Mouse (Mus musculus) B cell, adult 2 months (primary cell): ENCODE measurements around the gene Taar7f.
A peak's percentile ranks its signal among the peaks of the same experiment; 100 is the strongest.
"Not testable (repeated sequence)": the region's sequence is repeated elsewhere in the genome, so short reads cannot be mapped to it uniquely, and the experiment has no call there.

Experiments used
- DNase-seq, 2 experiments: peaks; one replicate each; pipeline ENCODE4 v3.0.0; 2022

Gene Taar7f

GRCm38 (mm10) chr10:24049210-24049609, at the start of gene Taar7f:
TSS of gene Taar7f (plus strand) at chr10:24049510.
- DNase-seq, result no peak

GRCm38 (mm10) chr10:23999639-24000038, 49.7 kb upstream of the Taar7f start, which contains the start of gene Taar7b:
TSS of gene Taar7b (plus strand) at chr10:23999939.
- no peak for DNase-seq

GRCm38 (mm10) chr10:24006442-24006841, 42.9 kb upstream of the Taar7f start:
- no peak for DNase-seq

GRCm38 (mm10) chr10:24007034-24007433, 42.3 kb upstream of the Taar7f start:
- DNase-seq, result no peak

- no peak for DNase-seq
Measured at GRCm38 (mm10) chr10:24008143-24008542, 41.2 kb upstream of the Taar7f start.

GRCm38 (mm10) chr10:24026922-24027321, 22.4 kb upstream of the Taar7f start, which contains the start of gene Taar7d:
TSS of gene Taar7d (plus strand) at chr10:24027222.
- DNase-seq, result no peak

- no peak for DNase-seq
Measured at GRCm38 (mm10) chr10:24031347-24031746, 18.0 kb upstream of the Taar7f start.

- no peak for DNase-seq
Measured at GRCm38 (mm10) chr10:24037314-24037713, 12.0 kb upstream of the Taar7f start, which contains the start of gene Taar7e. TSS of gene Taar7e (plus strand) at chr10:24037614.

- DNase-seq, result no peak
Measured at GRCm38 (mm10) chr10:24040120-24040869, 9.0 kb upstream of the Taar7f start.

GRCm38 (mm10) chr10:24052039-24052438, 2.7 kb downstream of the Taar7f start:
- no peak for DNase-seq

- no peak for DNase-seq
Measured at GRCm38 (mm10) chr10:24058986-24059385, 9.7 kb downstream of the Taar7f start.

- not testable (repeated sequence) for DNase-seq
Measured at GRCm38 (mm10) chr10:24074751-24075150, 25.4 kb downstream of the Taar7f start.

- DNase-seq, result not testable (repeated sequence)
Measured at GRCm38 (mm10) chr10:24076200-24076599, 26.9 kb downstream of the Taar7f start, which contains the start of gene Taar8a. TSS of gene Taar8a (plus strand) at chr10:24076500.

- peak; percentile 7 to 20 for DNase-seq
Measured at GRCm38 (mm10) chr10:24080166-24080565, 30.9 kb downstream of the Taar7f start.

- DNase-seq, result no peak
Measured at GRCm38 (mm10) chr10:24085936-24086335, 36.6 kb downstream of the Taar7f start.

GRCm38 (mm10) chr10:24086555-24086954, 37.2 kb downstream of the Taar7f start:
- DNase-seq, result no peak

GRCm38 (mm10) chr10:24087168-24087567, 37.9 kb downstream of the Taar7f start:
- DNase-seq, result no peak

GRCm38 (mm10) chr10:24092194-24092593, 42.9 kb downstream of the Taar7f start, which contains the start of gene Taar8b:
TSS of gene Taar8b (minus strand) at chr10:24092294.
- no peak for DNase-seq

GRCm38 (mm10) chr10:24097010-24097409, 47.7 kb downstream of the Taar7f start:
- not testable (repeated sequence) for DNase-seq
